Mouse (Mus musculus): Measurements from ENCODE around the gene Tsks. TPM values are rescaled to one million over a fixed set of nuclear protein-coding genes. Genes with fewer than 3 reads are reported as not detected.

Tsks gene
- total and polyA plus RNA-seq, 3 experiments, result 0.08 TPM; not detected in 2

DNA sequence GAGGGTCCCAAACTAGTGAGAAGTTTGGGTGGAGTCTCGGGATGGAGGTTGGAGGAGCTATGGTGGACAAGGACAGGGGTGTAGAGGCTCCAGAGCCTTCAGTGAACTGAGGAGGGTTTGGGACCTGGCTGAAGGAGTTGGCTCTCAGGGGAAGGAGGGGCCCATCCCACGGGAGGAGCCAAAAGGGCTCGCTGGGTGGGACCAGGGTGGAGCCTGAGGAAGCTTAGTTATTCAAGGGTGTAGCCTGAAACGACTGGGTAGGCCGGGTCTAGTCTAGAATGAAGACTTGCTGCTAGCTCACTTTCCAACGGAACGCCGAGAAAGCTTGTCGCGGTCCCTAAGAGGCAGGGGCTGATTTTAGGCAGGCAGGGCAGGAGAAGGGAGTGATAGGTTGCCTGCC, 9.0 kb downstream of the Tsks start:
- Histone ChIP-seq H3K4me1 (ENCODE audit: control insufficient read depth in 1 of 2, insufficient read depth in 2 of 2, low read length in 2 of 2) (peaks cover 0 to 4% of the 10 kb centered on the region in 2 experiments; a peak in 1 of 4 replicates), H3K36me3 (ENCODE audit: control insufficient read depth in 1 of 2, insufficient read depth in 2 of 2, low read length in 2 of 2) (no peaks in the 10 kb centered on the region; a peak in 1 of 4 replicates), H3K79me2 (ENCODE audit: control insufficient read depth, insufficient read depth, low read length, poor library complexity) (no peaks in the 10 kb centered on the region), H3K27ac (ENCODE audit: control insufficient read depth, low read depth, low read length) (no peak overlapping the region), H3K4me3 (ENCODE audit: control insufficient read depth in 1 of 2, insufficient read depth in 1 of 2, low read depth in 2 of 2, low read length in 2 of 2) (peak overlapping the region; percentile 59 to 69), H3K9me3 (replicated peaks; ENCODE audit: insufficient read depth, low read length) (no peaks in the 10 kb centered on the region), H3K27me3 (ENCODE audit: control insufficient read depth in 1 of 2, insufficient read depth in 2 of 2, low read length in 2 of 2) (no peaks in the 10 kb centered on the region), H3K9ac (ENCODE audit: control insufficient read depth, low read depth, low read length, poor library complexity, severe bottlenecking) (peak overlapping the region; percentile 43)
- TF ChIP-seq MAX (IDR thresholded peaks at IDR 0.05; ENCODE audit: low read length) (0 out of 2 replicates have a peak, but pooled peaks have one; percentile 24), MAZ (IDR thresholded peaks at IDR 0.05; ENCODE audit: low read depth, low read length) (peak; percentile 54; the same call in 1 of the 2 replicates), CHD1 (IDR thresholded peaks at IDR 0.05; ENCODE audit: low read depth, low read length) (no peak), NRF1 (IDR thresholded peaks at IDR 0.05; ENCODE audit: insufficient read depth, low read depth, low read length, poor library complexity, severe bottlenecking) (no peak), ETS1 (IDR thresholded peaks at IDR 0.05; ENCODE audit: low read depth, low read length) (no peak), JUND (IDR thresholded peaks at IDR 0.05; ENCODE audit: low read depth, low read length) (no peak), NELFE (IDR thresholded peaks at IDR 0.05; ENCODE audit: low read depth, low read length) (no peak; the same call in 1 of the 2 replicates)
- peak; percentile 88 for DNase-seq (ENCODE audit: low read depth, low spot score)

DNA sequence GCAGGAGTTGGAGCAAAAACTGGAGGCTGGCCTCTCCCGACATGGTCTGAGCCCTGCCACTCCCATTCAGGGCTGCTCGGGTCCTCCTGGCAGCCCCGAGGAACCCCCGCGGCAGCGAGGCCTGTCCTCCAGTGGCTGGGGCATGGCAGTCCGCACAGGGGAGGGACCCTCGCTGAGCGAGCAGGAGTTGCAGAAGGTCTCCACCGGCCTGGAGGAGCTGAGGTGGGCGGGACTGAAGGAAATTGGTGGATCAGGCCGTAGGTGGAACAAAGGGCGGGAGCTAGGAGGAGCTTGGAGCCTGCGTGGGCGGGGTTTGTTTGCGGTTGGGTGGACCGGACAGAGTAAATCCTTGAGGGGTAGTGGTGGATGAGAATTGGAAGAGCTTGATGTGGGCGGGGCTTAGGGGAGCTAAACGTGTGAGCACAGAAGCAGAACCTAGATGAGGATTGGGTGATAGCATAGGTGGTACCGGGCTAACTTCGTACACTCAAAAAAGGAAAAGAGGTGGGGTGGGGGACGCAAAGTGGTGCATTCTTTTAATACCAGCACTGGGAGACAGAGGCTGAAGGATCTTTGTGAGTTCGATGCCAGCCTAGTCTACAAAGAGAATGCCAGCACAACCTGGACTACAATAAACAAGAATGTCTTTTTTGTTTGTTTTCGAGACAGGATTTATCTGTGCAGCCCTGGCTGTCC, 9.8 kb downstream of the Tsks start:
- peaks cover 0 to 4% of the 10 kb centered on the region in 2 experiments; a peak in 1 of 4 replicates for H3K4me1 ChIP-seq (ENCODE audit: control insufficient read depth in 1 of 2, insufficient read depth in 2 of 2, low read length in 2 of 2)
- TF ChIP-seq NRF1 (IDR thresholded peaks at IDR 0.05; ENCODE audit: insufficient read depth, low read depth, low read length, poor library complexity, severe bottlenecking) (peak; percentile 62), JUND (IDR thresholded peaks at IDR 0.05; ENCODE audit: low read depth, low read length) (no peak), RCOR1 (IDR thresholded peaks at IDR 0.05; ENCODE audit: low read depth, low read length) (peak; percentile 40; the same call in 1 of the 2 replicates), TBP (IDR thresholded peaks at IDR 0.05; ENCODE audit: low read depth, low read length) (peak; percentile 94)
- H3K36me3 ChIP-seq (ENCODE audit: control insufficient read depth in 1 of 2, insufficient read depth in 2 of 2, low read length in 2 of 2), result no peaks in the 10 kb centered on the region; a peak in 1 of 4 replicates
- peak; percentile 98 for DNase-seq (ENCODE audit: low read depth, low spot score)
- no peak overlapping the region for H3K27ac ChIP-seq (ENCODE audit: control insufficient read depth, low read depth, low read length)
- H3K4me3 ChIP-seq (ENCODE audit: control insufficient read depth in 1 of 2, insufficient read depth in 1 of 2, low read depth in 2 of 2, low read length in 2 of 2), result peak overlapping the region; percentile 59 to 69
- no peaks in the 10 kb centered on the region for H3K79me2 ChIP-seq (ENCODE audit: control insufficient read depth, insufficient read depth, low read length, poor library complexity)
- H3K9me3 ChIP-seq (replicated peaks; ENCODE audit: insufficient read depth, low read length), result no peaks in the 10 kb centered on the region
- H3K27me3 ChIP-seq (ENCODE audit: control insufficient read depth in 1 of 2, insufficient read depth in 2 of 2, low read length in 2 of 2), result no peaks in the 10 kb centered on the region
- H3K9ac ChIP-seq (ENCODE audit: control insufficient read depth, low read depth, low read length, poor library complexity, severe bottlenecking), result peak overlapping the region; percentile 43

DNA sequence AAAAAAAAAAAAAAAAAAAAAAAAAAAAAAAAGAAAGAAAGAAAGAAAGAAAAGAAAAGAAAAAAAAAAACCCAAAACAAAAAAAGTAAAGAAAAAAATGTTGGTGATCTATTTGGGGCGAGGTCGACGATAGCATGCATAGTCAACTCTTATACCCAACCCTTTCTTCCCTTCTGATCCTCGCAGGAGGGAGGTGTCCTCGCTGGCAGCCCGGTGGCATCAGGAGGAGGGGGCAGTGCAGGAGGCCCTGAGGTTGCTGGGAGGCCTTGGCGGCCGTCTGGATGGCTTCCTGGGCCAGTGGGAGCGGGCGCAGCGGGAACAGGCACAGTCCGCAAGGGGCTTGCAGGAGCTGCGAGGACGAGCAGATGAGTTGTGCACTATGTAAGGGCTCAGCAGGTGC, 10.6 kb downstream of the Tsks start:
- no peak for TF ChIP-seq HCFC1 (IDR thresholded peaks at IDR 0.05; ENCODE audit: low read depth, low read length)
- TF ChIP-seq MYC (IDR thresholded peaks at IDR 0.05; ENCODE audit: low read depth, low read length), result no peak
- TF ChIP-seq ZNF384 (IDR thresholded peaks at IDR 0.05; ENCODE audit: low read depth, low read length), result 0 out of 2 replicates have a peak, but pooled peaks have one; percentile 27
- no peak for TF ChIP-seq UBTF (IDR thresholded peaks at IDR 0.05; ENCODE audit: borderline replicate concordance, insufficient read depth, low read depth, low read length)
- no peak for TF ChIP-seq TCF12 (IDR thresholded peaks at IDR 0.05; ENCODE audit: low read depth, low read length)
- no peak for TF ChIP-seq NRF1 (IDR thresholded peaks at IDR 0.05; ENCODE audit: insufficient read depth, low read depth, low read length, poor library complexity, severe bottlenecking)
- no peak for TF ChIP-seq RAD21 (IDR thresholded peaks at IDR 0.05; ENCODE audit: low read depth, low read length)
- no peak for TF ChIP-seq MAZ (IDR thresholded peaks at IDR 0.05; ENCODE audit: low read depth, low read length)
- no peak for TF ChIP-seq CHD1 (IDR thresholded peaks at IDR 0.05; ENCODE audit: low read depth, low read length)

More for the DNA sequence above, 10.6 kb downstream of the Tsks start:
- Histone ChIP-seq H3K36me3 (ENCODE audit: control insufficient read depth in 1 of 2, insufficient read depth in 2 of 2, low read length in 2 of 2) (no peaks in the 10 kb centered on the region; a peak in 1 of 4 replicates), H3K4me1 (ENCODE audit: control insufficient read depth in 1 of 2, insufficient read depth in 2 of 2, low read length in 2 of 2) (peaks cover 0 to 4% of the 10 kb centered on the region in 2 experiments; a peak in 1 of 4 replicates), H3K9me3 (replicated peaks; ENCODE audit: insufficient read depth, low read length) (no peaks in the 10 kb centered on the region), H3K9ac (ENCODE audit: control insufficient read depth, low read depth, low read length, poor library complexity, severe bottlenecking) (no peak overlapping the region), H3K27ac (ENCODE audit: control insufficient read depth, low read depth, low read length) (no peak overlapping the region), H3K4me3 (ENCODE audit: control insufficient read depth in 1 of 2, insufficient read depth in 1 of 2, low read depth in 2 of 2, low read length in 2 of 2) (no peak overlapping the region), H3K27me3 (ENCODE audit: control insufficient read depth in 1 of 2, insufficient read depth in 2 of 2, low read length in 2 of 2) (no peaks in the 10 kb centered on the region), H3K79me2 (ENCODE audit: control insufficient read depth, insufficient read depth, low read length, poor library complexity) (no peaks in the 10 kb centered on the region)
- no peak for DNase-seq (ENCODE audit: low read depth, low spot score)
